Mouse (Mus musculus) C2C12 (cell line): ENCODE results near the gene Tedc2. TPM values are rescaled to one million over a fixed set of nuclear protein-coding genes. Genes with fewer than 3 reads are reported as not detected.

Experiments used
- H3K27me3 ChIP-seq: one replicate; pipeline ENCODE4 v1.6.1; 2011; ENCODE audit not compliant: control insufficient read depth, insufficient read depth, insufficient read length
- H3K36me3 ChIP-seq: one replicate; pipeline ENCODE4 v1.6.1; 2011; ENCODE audit not compliant: control insufficient read depth, insufficient read depth
- H3K4me3 ChIP-seq: one replicate; pipeline ENCODE4 v1.5.1; 2011; ENCODE audit warnings: mild to moderate bottlenecking, control low read depth; ENCODE audit not compliant: poor library complexity, insufficient read depth, severe bottlenecking
- H3K79me2 ChIP-seq: one replicate; pipeline ENCODE4 v1.6.1; 2011; ENCODE audit not compliant: control insufficient read depth, insufficient read depth
- H3K79me3 ChIP-seq: one replicate; pipeline ENCODE4 v1.6.1; 2011; ENCODE audit warnings: low read depth, control low read depth
- H3ac ChIP-seq: one replicate; pipeline ENCODE3; 2011; ENCODE audit warnings: low read depth; ENCODE audit not compliant: control insufficient read depth, insufficient read length
- CEBPB ChIP-seq: IDR thresholded peaks from one replicate; pipeline ENCODE4 v1.6.1; 2011; ENCODE audit warnings: low read depth, mild to moderate bottlenecking, control low read depth, moderate library complexity
- CTCF ChIP-seq: IDR thresholded peaks from one replicate; pipeline ENCODE4 v1.5.1; 2011; ENCODE audit not compliant: control insufficient read depth, insufficient read depth, insufficient read length
- FOSL1 ChIP-seq: IDR thresholded peaks from one replicate; pipeline ENCODE4 v1.8.0; 2011; ENCODE audit warnings: mild to moderate bottlenecking, low read length; ENCODE audit not compliant: poor library complexity, insufficient read depth, severe bottlenecking
- MAX ChIP-seq: IDR thresholded peaks from one replicate; pipeline ENCODE4 v1.6.1; 2011; ENCODE audit warnings: mild to moderate bottlenecking, control low read depth
- MYOD1 ChIP-seq: IDR thresholded peaks from one replicate; pipeline ENCODE4 v1.6.1; 2011; ENCODE audit warnings: low read depth; ENCODE audit not compliant: control insufficient read depth, insufficient read length
- MYOG ChIP-seq: IDR thresholded peaks from one replicate; pipeline ENCODE4 v1.6.1; 2011; ENCODE audit not compliant: control insufficient read depth, insufficient read length; ENCODE audit errors: extremely low read depth
- USF1 ChIP-seq: IDR thresholded peaks from one replicate; pipeline ENCODE4 v1.6.1; 2011; ENCODE audit warnings: low read depth, mild to moderate bottlenecking, control low read depth, moderate library complexity
- polyA plus RNA-seq: library from polyadenylated mRNA; unstranded; fragments of >200 nt; fragmentation: generic; extraction: Trizol; gene quantifications from one replicate; pipeline ENCODE4 v1.2.1, GENCODE M21; 2012; ENCODE audit warnings: missing spikeins

The Tedc2 gene
- polyA plus RNA-seq, 1 experiment: 13.2 TPM

GRCm38 (mm10) chr17:24201092-24201491 is 19.6 kb downstream of the Tedc2 start:
- H3K79me3 ChIP-seq: no peaks in the 10 kb centered on the region
- no peaks in the 10 kb centered on the region for H3K27me3 ChIP-seq
- H3K4me3 ChIP-seq: no peak overlapping the region
- H3K79me2 ChIP-seq: no peaks in the 10 kb centered on the region
- TF ChIP-seq MYOG: no peak
- no peak for TF ChIP-seq MAX
- no peak for TF ChIP-seq CEBPB
- TF ChIP-seq MYOD1: no peak
- no peak for TF ChIP-seq CTCF
- no peak for TF ChIP-seq FOSL1
- no peak for TF ChIP-seq USF1
- no peak overlapping the region for H3ac ChIP-seq
- H3K36me3 ChIP-seq: no peaks in the 10 kb centered on the region

DNA sequence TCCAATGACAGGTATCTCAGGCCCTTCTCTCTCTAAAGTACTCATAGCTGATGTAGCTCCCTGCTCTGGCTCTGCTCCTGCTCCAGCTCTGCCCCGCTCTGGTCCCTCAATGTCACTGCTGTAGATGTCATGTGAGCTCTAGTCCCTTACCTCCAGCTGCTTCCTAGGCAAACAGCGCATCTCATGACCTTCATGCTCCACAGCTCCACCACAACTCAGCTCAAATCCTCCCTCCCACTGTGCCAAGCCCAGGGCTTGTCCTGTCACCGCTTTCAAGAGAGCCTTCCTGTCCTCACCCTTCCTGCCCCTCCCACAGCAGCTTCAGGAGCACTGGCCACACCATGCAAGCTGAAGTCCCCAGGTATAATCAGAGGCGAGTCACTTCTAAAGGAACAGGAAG is 20.9 kb downstream of the Tedc2 start:
- no peak overlapping the region for H3K4me3 ChIP-seq
- H3K79me3 ChIP-seq: no peaks in the 10 kb centered on the region
- H3ac ChIP-seq: no peak overlapping the region
- H3K79me2 ChIP-seq: no peaks in the 10 kb centered on the region
- no peaks in the 10 kb centered on the region for H3K27me3 ChIP-seq
- H3K36me3 ChIP-seq: no peaks in the 10 kb centered on the region
- no peak for TF ChIP-seq MAX
- no peak for TF ChIP-seq MYOD1
- TF ChIP-seq USF1: no peak
- no peak for TF ChIP-seq MYOG
- no peak for TF ChIP-seq CTCF
- TF ChIP-seq FOSL1: no peak

GRCm38 (mm10) chr17:24199252-24199651 is 21.4 kb downstream of the Tedc2 start:
- Histone ChIP-seq H3K79me2 (no peaks in the 10 kb centered on the region), H3ac (no peak overlapping the region), H3K36me3 (no peaks in the 10 kb centered on the region), H3K4me3 (no peak overlapping the region), H3K79me3 (no peaks in the 10 kb centered on the region), H3K27me3 (no peaks in the 10 kb centered on the region)
- TF ChIP-seq FOSL1 (no peak), CTCF (no peak), MYOG (no peak), CEBPB (no peak), USF1 (no peak), MAX (no peak), MYOD1 (no peak)

GRCm38 (mm10) chr17:24197032-24197824 is 23.4 kb downstream of the Tedc2 start:
- Histone ChIP-seq H3K27me3 (no peaks in the 10 kb centered on the region), H3K4me3 (no peak overlapping the region), H3K79me2 (no peaks in the 10 kb centered on the region), H3K79me3 (no peaks in the 10 kb centered on the region), H3ac (no peak overlapping the region), H3K36me3 (no peaks in the 10 kb centered on the region)
- TF ChIP-seq USF1 (no peak), CEBPB (no peak), CTCF (no peak), MYOD1 (no peak), FOSL1 (no peak), MYOG (no peak), MAX (no peak)

DNA sequence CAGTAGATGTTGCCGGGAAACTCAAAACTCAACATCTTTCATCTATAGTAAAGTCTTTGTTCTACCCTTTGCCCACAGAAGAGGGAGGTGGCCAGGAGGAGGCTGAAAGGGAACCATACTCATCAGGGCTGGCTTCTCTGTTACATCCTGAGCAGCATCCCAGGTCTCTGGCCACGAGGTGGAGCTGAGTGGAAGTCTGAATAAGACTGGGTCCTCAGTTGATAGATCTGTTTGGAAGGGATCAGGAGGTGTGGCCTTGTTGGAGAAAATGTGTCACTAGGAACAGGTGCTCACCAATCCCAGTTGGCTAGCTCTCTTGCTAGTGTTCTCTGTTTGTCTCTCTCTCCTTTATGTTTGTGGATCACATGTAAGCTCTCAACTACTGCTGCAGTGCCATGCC is 25.3 kb downstream of the Tedc2 start:
- no peaks in the 10 kb centered on the region for H3K27me3 ChIP-seq
- H3K36me3 ChIP-seq: no peaks in the 10 kb centered on the region
- TF ChIP-seq USF1 (no peak), CTCF (no peak), CEBPB (no peak), MAX (no peak), MYOG (no peak), FOSL1 (no peak), MYOD1 (no peak)

More for the DNA sequence above, 25.3 kb downstream of the Tedc2 start:
- Histone ChIP-seq H3K4me3 (no peak overlapping the region), H3K79me2 (no peaks in the 10 kb centered on the region), H3K79me3 (no peaks in the 10 kb centered on the region), H3ac (no peak overlapping the region)
